Mouse (Mus musculus) heart, postnatal 0 days (tissue): ENCODE data around the gene Tmem205.

Experiments
- CTCF ChIP-seq: IDR thresholded peaks from 2 replicates; pipeline ENCODE4 v1.5.1; 2016; ENCODE audit warnings: antibody characterized with exemption, control low read depth, low read depth
- EP300 ChIP-seq: IDR thresholded peaks from 2 replicates; pipeline ENCODE4 v1.6.1; 2016; ENCODE audit warnings: antibody characterized with exemption, low read depth

GRCm38 (mm10) chr9:21904031-21904430, 23.3 kb downstream of the Tmem205 start:
- TF ChIP-seq EP300, result no peak
- no peak for TF ChIP-seq CTCF
